Mouse (Mus musculus): ENCODE measurements around the gene Vmn1r122.
"Not testable (repeated sequence)": the region's sequence is repeated elsewhere in the genome, so short reads cannot be mapped to it uniquely, and the experiment has no call there.

The Vmn1r122 gene

GRCm38 (mm10) chr7:21134028-21134427 is at the start of gene Vmn1r122:
TSS of gene Vmn1r122 (minus strand) at chr7:21134128.
- DNase-seq (ENCODE audit: low read depth): not testable (repeated sequence)

GRCm38 (mm10) chr7:21161885-21162284 is 28.0 kb upstream of the Vmn1r122 start, which contains the start of gene Vmn1r123:
TSS of gene Vmn1r123 (plus strand) at chr7:21162185.
- DNase-seq (ENCODE audit: low read depth): not testable (repeated sequence)

DNA sequence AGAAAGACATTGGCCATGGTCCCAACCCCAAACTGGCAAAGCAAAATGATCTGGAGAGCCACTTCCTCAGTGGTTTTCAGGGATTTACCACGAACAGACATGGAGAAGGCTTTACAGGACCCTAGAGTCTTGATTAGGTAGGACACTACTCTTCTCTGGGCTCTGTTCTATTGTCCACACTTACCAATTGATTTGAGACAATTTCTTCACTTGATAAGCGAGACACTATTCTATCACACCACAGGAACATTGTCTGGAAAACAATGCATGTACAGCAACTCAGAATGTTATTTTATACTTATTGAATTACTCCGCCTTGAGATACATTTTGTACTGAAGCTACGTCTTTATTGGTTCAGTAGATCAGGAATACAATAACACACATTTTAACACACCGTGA is 35.5 kb downstream of the Vmn1r122 start, which contains the start of gene Vmn1r121:
Gene Vmn1r121, minus strand, starts transcription at position 101 of the 400 bp plus-strand sequence.
- DNase-seq (ENCODE audit: low read depth): not testable (repeated sequence)
